Mouse (Mus musculus): ENCODE data around the gene Fignl2.
A peak's percentile ranks its signal among the peaks of the same experiment; 100 is the strongest.

The Fignl2 gene

GRCm38 (mm10) chr15:101066920-101067696 is 11.3 kb downstream of the Fignl2 start:
- DNase-seq (ENCODE audit: low spot score) = no peak

- no peak for DNase-seq (ENCODE audit: low spot score)
These were observed 12.0 kb downstream of the Fignl2 start for GRCm38 (mm10) chr15:101066364-101066847.

GRCm38 (mm10) chr15:101065069-101065468 is 13.3 kb downstream of the Fignl2 start:
- DNase-seq (ENCODE audit: low spot score) = no peak

DNA sequence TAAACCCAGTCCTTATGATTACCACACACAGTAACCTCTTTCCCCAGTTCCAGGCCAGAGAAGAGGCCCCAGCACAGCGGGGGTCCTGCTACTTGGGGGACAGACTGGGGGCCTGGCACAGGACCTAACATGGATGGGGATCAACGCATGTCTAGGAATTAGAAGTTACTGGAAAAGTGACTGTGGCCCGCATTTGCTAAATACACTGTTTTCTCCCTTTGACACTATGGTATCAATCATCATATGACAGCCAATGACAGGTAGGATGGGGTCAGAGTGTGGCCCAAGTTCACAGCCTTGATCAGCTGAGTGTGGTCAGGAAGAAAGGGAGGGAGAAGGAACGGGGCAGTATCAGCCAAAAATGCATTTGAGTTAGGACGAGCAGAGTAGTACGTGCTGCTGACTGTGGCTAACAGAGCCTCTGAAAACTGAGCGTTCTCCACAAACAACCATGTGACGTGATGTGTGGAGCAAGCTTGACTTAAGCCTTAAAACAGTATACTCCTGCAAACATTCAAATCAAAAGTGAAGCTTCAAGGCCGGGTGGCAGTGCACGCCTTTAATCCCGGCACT is 18.0 kb downstream of the Fignl2 start:
- DNase-seq (ENCODE audit: low spot score) = no peak

DNA sequence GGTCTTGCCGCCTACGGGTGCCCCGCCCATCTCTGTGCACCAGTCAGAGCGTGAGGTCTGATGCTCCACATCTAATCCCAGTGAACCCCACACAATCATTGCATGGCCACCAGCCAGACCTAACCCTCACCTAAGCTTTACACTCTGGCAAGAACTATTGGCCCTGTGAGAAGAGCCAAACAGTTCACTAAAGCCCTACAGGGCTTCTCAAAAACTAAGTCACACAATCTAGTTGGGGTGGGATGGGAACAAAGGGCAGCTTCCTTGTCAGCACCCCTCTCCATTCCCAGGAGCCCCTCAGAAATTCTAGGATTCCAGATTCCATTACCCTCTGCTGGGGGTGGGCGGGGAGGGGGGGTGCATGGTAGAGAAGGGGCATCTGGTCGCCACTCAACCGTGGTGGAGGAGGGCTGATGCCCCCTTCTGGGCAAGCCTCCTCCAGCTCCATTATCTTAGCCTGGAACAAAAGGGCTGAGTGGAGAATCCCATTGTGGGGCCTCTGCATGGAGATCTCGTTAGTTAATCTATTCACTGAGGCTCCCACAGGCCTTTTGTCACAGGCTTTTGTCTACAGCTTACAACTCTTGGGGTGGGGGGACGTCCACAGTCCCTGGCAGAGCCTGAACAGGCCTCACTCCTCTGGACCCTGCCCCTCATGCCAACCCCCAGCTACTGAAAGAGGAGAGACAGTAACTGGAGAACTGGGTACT is 18.6 kb downstream of the Fignl2 start:
- DNase-seq (ENCODE audit: low spot score) = no peak

DNA sequence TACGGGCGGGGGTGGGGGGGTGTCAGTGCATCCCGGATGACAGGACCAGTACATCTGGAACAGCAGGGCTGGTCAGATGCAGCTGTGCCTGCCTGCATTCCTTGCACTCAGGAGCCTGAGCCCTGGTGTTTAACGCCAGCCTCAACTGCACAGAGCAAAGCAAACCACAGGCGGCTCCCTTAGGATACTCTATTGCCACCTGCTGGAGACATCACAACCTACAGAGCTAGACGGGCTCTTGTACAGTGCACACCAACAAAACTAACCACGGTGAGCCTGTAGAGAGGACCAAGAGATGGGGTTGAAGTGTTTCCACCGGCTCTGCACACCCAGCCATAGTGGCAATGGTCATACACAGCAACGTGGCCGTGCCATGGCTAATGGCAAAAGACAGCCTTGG is 22.1 kb downstream of the Fignl2 start:
- DNase-seq (ENCODE audit: low spot score) = peak; percentile 27

DNA sequence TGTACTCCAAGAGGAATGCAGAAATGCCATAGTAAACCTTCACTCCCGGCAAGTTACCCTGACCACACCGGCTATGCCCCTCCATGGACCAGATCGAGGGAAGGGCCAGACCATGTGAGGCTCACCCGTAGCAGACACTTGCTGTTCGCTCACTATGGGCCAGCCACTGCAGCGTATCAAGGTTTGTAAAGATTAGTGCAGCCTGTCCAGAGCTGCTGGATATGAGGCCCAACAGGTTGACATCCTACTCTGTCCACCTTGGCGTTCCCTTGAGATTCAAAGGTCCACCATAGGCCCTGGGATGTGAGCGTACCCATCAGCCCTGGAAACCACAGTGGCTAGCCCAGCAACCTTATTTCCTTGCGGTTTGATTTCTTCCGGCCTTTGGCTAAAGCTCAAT is 23.8 kb downstream of the Fignl2 start:
- no peak for DNase-seq (ENCODE audit: low spot score)

DNA sequence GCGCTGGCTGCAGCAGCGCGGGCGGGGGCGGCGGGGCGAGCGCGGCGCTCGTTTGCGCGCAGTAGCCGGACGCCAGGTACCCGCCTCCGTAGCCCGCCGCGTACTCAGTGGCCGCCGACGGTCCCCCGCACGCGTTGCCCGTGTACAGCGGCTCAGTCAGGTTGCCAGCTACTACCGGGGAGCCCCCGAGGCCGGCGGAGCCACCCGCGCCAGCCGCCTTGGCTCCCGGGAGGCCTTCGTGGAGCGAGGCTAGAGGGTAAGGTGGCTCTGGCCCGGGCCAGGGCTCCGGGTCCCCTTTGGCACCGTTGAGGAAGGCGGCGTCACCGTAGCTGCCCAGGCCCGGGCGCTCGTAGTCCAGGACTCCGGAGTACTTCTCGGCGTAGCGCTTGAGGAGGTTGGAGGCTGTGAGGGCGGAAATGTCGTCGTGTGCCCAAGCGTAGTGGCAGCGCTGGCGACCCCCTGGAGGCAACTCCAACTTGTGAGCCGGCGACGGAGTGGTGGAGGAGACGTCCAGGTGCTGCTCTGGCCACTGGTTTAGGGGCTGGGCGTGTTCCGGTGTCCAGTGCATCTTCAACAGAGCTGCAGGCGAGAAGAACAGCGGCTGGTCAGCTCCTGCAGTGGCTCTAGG is 24.4 kb downstream of the Fignl2 start:
- no peak for DNase-seq (ENCODE audit: low spot score)

- DNase-seq (ENCODE audit: low spot score) = no peak
These were observed 25.5 kb downstream of the Fignl2 start for GRCm38 (mm10) chr15:101052560-101053501.

- no peak for DNase-seq (ENCODE audit: low spot score)
These were observed 26.5 kb downstream of the Fignl2 start for GRCm38 (mm10) chr15:101051869-101052268.

DNA sequence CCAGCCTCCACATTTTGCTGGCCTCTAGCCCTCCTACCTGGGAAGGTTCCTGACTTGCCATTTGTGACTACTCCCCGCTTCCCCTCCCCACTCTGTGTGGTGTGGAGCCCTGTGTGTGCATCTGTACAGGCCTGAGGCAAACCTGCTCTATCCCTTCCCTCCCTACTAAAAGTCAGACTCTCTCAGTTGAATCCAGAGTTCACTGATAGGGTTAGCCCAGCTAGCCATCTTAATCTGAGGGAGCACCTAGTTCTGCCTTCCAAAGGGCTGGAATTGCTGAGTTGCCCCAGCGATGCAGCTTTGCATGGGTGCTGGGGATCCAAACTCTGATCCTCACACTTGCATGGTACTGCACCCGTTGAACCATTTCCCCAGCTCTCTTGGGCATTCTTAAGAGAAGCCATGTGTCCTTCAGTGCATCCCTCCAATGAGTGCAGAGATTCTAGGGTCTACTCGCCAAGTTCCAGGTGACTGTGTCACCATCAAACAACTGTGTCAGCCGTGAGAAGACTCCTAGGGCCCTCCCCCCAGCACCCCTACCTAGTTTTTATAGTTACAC is 29.9 kb downstream of the Fignl2 start:
- DNase-seq (ENCODE audit: low spot score) = no peak

GRCm38 (mm10) chr15:101047194-101047555 is 31.2 kb downstream of the Fignl2 start, which contains the start of gene Gm47841:
Gm47841 (minus strand) TSS chr15:101047397.
- DNase-seq (ENCODE audit: low spot score) = no peak

- DNase-seq (ENCODE audit: low spot score) = no peak
These were observed 31.7 kb downstream of the Fignl2 start for GRCm38 (mm10) chr15:101046527-101047193.

DNA sequence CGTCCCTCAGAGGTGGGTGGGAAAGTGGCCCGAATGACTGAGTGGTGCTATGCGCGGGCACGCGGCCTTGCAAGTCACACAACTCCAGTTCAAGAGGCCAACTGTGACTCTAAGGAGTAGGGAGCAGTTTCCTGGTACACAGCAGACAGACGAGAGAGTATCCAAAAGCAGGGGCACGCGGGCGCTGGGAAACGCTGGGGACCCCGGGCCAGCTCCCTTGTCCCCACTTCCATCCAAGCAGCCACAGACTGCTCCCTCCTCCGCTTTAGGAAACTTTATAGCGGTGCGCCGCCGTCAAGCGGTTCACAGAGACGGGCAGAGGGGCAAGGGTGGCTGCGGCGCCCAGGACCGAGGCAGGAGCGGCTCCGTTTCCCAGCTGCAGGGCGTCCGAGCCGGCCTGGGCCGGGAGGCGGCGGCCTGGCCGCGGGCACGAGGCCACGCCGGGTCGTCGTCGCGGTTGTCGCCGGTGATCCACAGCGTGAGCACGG is 32.3 kb downstream of the Fignl2 start:
- DNase-seq (ENCODE audit: low spot score) = no peak

DNA sequence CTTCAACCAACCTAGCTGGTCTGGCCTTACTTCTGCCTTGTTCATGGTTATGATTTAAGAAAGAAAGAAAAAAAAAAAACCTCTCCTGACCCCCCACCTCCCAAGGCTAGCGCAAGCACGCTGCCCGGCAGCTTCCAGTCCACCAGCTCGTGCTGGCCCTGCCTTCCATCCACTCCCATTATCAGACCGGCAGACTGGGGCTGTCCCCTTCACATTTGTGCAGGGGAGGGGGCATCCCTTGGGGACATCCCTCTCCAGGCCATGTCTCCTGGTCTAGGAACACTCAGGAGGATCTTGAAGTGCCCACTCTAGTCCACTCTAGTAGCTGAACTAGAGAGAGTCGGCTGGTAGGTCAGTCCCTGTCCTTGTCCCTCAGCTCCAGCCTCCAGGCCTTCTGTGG is 33.8 kb downstream of the Fignl2 start:
- DNase-seq (ENCODE audit: low spot score) = no peak

DNA sequence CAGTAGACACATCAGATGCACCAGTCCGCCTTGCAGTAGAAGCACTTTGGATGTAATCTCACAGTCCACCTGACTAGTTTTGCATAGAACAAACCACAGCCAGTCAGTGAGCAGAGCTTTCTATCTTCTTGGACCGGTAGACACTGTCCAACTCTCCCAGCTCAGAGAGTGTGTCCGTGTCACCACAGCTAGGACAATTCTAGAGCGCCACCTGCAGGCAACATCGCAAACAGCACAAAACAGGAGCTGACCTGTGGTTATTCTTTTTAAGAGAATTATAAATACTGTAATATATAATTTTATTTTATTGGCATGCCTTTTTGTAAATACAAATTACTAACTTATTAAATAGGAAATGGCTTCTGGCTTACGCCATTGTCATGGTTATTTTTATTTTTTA is 35.8 kb downstream of the Fignl2 start:
- DNase-seq (ENCODE audit: low spot score) = peak; percentile 65

GRCm38 (mm10) chr15:101041966-101042365 is 36.4 kb downstream of the Fignl2 start:
- DNase-seq (ENCODE audit: low spot score) = no peak

DNA sequence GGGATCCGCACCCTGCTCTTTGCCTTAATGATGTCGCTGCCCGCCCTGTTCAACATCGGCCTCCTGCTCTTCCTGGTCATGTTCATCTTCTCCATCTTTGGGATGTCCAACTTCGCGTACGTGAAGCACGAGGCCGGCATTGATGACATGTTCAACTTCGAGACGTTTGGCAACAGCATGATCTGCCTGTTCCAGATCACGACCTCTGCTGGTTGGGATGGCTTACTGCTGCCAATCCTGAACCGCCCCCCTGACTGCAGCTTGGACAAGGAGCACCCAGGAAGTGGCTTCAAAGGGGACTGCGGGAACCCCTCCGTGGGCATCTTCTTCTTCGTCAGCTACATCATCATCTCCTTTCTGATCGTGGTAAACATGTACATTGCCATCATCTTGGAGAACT is 38.7 kb downstream of the Fignl2 start:
- no peak for DNase-seq (ENCODE audit: low spot score)

DNA sequence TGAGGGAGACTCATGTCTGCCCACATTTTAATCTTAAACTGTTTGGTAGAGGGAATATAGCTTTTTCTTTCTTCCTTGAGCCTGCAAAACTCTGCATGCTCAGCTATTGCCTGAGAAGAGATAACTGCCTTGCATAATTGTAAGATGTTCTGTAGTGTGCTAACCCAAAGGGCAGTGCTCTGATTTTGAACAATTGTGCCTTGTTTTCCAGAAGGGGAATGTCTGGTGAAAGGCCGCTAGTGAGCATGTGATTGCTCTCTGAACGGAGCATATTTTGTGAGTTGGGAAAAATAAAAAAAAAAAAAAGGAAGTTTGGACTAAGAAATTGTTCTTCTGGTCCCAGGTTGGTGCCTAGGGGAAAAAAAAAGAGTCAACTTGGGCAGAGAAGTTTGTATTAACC is 49.4 kb downstream of the Fignl2 start:
- DNase-seq (ENCODE audit: low spot score) = no peak

DNA sequence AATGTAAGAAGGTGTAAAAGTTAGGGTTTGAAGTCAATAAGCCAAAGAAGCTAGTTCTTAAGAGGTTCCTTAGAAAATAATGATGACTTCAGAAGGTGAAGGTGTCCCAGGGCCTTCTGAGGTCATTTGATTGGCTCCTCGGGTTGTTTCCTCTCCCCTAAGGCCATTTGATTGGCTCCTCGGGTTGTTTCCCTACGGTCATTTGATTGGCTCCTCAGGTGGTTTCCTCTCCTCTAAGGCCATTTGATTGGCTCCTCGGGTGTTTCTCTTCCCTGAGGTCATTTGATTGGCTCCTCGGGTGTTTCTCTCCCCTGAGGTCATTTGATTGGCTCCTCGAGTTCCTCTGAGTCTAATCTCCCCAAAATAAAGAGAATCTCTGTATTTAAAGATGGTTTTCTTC is 67.0 kb downstream of the Fignl2 start:
- no peak for DNase-seq (ENCODE audit: low spot score)

Data from layer of hippocampus, adult 9-10 months (tissue).